Mouse (Mus musculus) layer of hippocampus, adult 2 months (tissue): ENCODE measurements around the gene Sry. TPM values are rescaled to one million over a fixed set of nuclear protein-coding genes. Genes with fewer than 3 reads are reported as not detected.

ENCODE experiments used
- DNase-seq, 2 experiments: peaks; one replicate each; pipeline ENCODE4 v3.0.0; 2022; ENCODE audit warnings: low spot score in 2 of 2
- H3K27ac ChIP-seq: fragments of 200-600 bp; 2 replicates; pipeline ENCODE4 v1.8.1; 2022
- H3K4me3 ChIP-seq: fragments of 200-600 bp; 2 replicates; pipeline ENCODE4 v1.8.1; 2022; ENCODE audit warnings: mild to moderate bottlenecking
- CTCF ChIP-seq: fragments of 200-600 bp; conservative IDR thresholded peaks from 2 replicates; pipeline ENCODE4 v1.8.1; 2022; ENCODE audit warnings: antibody characterized with exemption, mild to moderate bottlenecking, moderate library complexity
- long read RNA-seq, 2 experiments: library from polyadenylated mRNA; stranded (forward); transcript quantifications; one replicate each; pipeline ENCODE4 v2.0.0; 2021; ENCODE audit warnings: borderline mapping rate in 2 of 2
- total RNA-seq, 2 experiments: library from RNA; stranded (reverse); gene quantifications; 2 replicates each; pipeline ENCODE4 v1.2.3; 2021

The Sry gene
- total RNA-seq, result not detected
- long read RNA-seq, experiment 1, result 0 reads
- long read RNA-seq, experiment 2, result 0 reads

GRCm38 (mm10) chrY:2663558-2663957 lies at the start of gene Sry:
Gene Sry (minus strand): TSS chrY:2663658.
- no peak within 1 kb of the TSS for H3K27ac ChIP-seq
- no peak for TF ChIP-seq CTCF
- DNase-seq, result no peak
- H3K4me3 ChIP-seq, result no peak within 1 kb of the TSS

Other genes starting within 250 kb of the Sry start
- gene H2al2c, start 64.6 kb downstream of the Sry start, total RNA-seq, result not detected
- gene H2al2b, start 57.0 kb upstream of the Sry start, total RNA-seq, result not detected
- not detected for gene Gm4064, start 132.5 kb upstream of the Sry start, total RNA-seq
- not detected for gene Rbmy, start 167.0 kb upstream of the Sry start, total RNA-seq
- not detected for gene Gm10256, start 167.0 kb upstream of the Sry start, total RNA-seq
- gene Gm10352, start 237.3 kb upstream of the Sry start, total RNA-seq, result not detected